Mouse (Mus musculus): ENCODE results near the gene Ccdc141. TPM values are rescaled to one million over a fixed set of nuclear protein-coding genes. Genes with fewer than 3 reads are reported as not detected.

Gene Ccdc141
- polyA plus RNA-seq, 1 experiment from 2014 or later, result 3.0 TPM

GRCm38 (mm10) chr2:77061871-77062270 is 108.6 kb downstream of the Ccdc141 start:
- Histone ChIP-seq H3K27ac (ENCODE audit: low read depth) (no peak overlapping the region), H3K36me3 (replicated peaks; ENCODE audit: insufficient read depth, low read length) (no peaks in the 10 kb centered on the region), H3K4me2 (ENCODE audit: low read depth, low read length) (no peak overlapping the region), H3K9ac (replicated peaks) (no peak overlapping the region), H3K4me1 (ENCODE audit: insufficient read depth) (no peaks in the 10 kb centered on the region), H3K4me3 (ENCODE audit: low read depth, low read length) (no peak overlapping the region), H3K27me3 (ENCODE audit: insufficient read depth, low read length) (no peaks in the 10 kb centered on the region), H3K9me3 (ENCODE audit: low read length) (no peaks in the 10 kb centered on the region)
- no peak for DNase-seq
- TF ChIP-seq EP300 (IDR thresholded peaks at IDR 0.05; ENCODE audit: low read depth) (no peak), CTCF (IDR thresholded peaks at IDR 0.05; ENCODE audit: low read depth) (peak; percentile 67)
- ATAC-seq, result no peak
- WGBS (ENCODE audit: insufficient replicate concordance), result 38% methylated on average over 3 of the region's 3 CpGs

- no peak for ATAC-seq
- Histone ChIP-seq H3K9me3 (ENCODE audit: low read length) (no peaks in the 10 kb centered on the region), H3K4me3 (ENCODE audit: low read depth, low read length) (no peak overlapping the region), H3K4me1 (ENCODE audit: insufficient read depth) (no peaks in the 10 kb centered on the region), H3K36me3 (replicated peaks; ENCODE audit: insufficient read depth, low read length) (no peaks in the 10 kb centered on the region), H3K4me2 (ENCODE audit: low read depth, low read length) (no peak overlapping the region), H3K9ac (replicated peaks) (no peak overlapping the region), H3K27me3 (ENCODE audit: insufficient read depth, low read length) (no peaks in the 10 kb centered on the region), H3K27ac (ENCODE audit: low read depth) (no peak overlapping the region)
- no peak for DNase-seq
- TF ChIP-seq EP300 (IDR thresholded peaks at IDR 0.05; ENCODE audit: low read depth), result no peak
- 59% methylated on average over 8 of the region's 8 CpGs for WGBS (ENCODE audit: insufficient replicate concordance)
Measured at GRCm38 (mm10) chr2:77059596-77059995, 110.8 kb downstream of the Ccdc141 start.

GRCm38 (mm10) chr2:77056367-77056766 is 114.1 kb downstream of the Ccdc141 start:
- H3K4me3 ChIP-seq (ENCODE audit: low read depth, low read length), result no peak overlapping the region
- TF ChIP-seq CTCF (IDR thresholded peaks at IDR 0.05; ENCODE audit: low read depth) (no peak), EP300 (IDR thresholded peaks at IDR 0.05; ENCODE audit: low read depth) (no peak)
- ATAC-seq (no peak), DNase-seq (no peak)
- H3K27me3 ChIP-seq (ENCODE audit: insufficient read depth, low read length), result no peaks in the 10 kb centered on the region
- H3K4me1 ChIP-seq (ENCODE audit: insufficient read depth), result no peaks in the 10 kb centered on the region
- no peak overlapping the region for H3K27ac ChIP-seq (ENCODE audit: low read depth)
- H3K9ac ChIP-seq (replicated peaks), result no peak overlapping the region
- H3K9me3 ChIP-seq (ENCODE audit: low read length), result no peaks in the 10 kb centered on the region
- no peak overlapping the region for H3K4me2 ChIP-seq (ENCODE audit: low read depth, low read length)
- WGBS (ENCODE audit: insufficient replicate concordance), result 66% methylated on average over 11 of the region's 11 CpGs
- no peaks in the 10 kb centered on the region for H3K36me3 ChIP-seq (replicated peaks; ENCODE audit: insufficient read depth, low read length)

- Histone ChIP-seq H3K27ac (ENCODE audit: low read depth) (no peak overlapping the region), H3K9me3 (ENCODE audit: low read length) (no peaks in the 10 kb centered on the region), H3K27me3 (ENCODE audit: insufficient read depth, low read length) (no peaks in the 10 kb centered on the region), H3K4me2 (ENCODE audit: low read depth, low read length) (no peak overlapping the region), H3K9ac (replicated peaks) (no peak overlapping the region), H3K4me3 (ENCODE audit: low read depth, low read length) (no peak overlapping the region), H3K36me3 (replicated peaks; ENCODE audit: insufficient read depth, low read length) (peaks cover 6% of the 10 kb centered on the region; the same call in 1 of the 2 replicates), H3K4me1 (ENCODE audit: insufficient read depth) (no peaks in the 10 kb centered on the region)
- 62% methylated on average over 3 of the region's 3 CpGs for WGBS (ENCODE audit: insufficient replicate concordance)
- ATAC-seq (no peak), DNase-seq (no peak)
- no peak for TF ChIP-seq EP300 (IDR thresholded peaks at IDR 0.05; ENCODE audit: low read depth)
- no peak for TF ChIP-seq CTCF (IDR thresholded peaks at IDR 0.05; ENCODE audit: low read depth)
Measured at GRCm38 (mm10) chr2:77042912-77043311, 127.5 kb downstream of the Ccdc141 start.

GRCm38 (mm10) chr2:77039683-77040082 is 130.8 kb downstream of the Ccdc141 start:
- WGBS (ENCODE audit: insufficient replicate concordance), result 80% methylated on average over 3 of the region's 3 CpGs
- H3K4me1 ChIP-seq (ENCODE audit: insufficient read depth), result no peaks in the 10 kb centered on the region
- H3K36me3 ChIP-seq (replicated peaks; ENCODE audit: insufficient read depth, low read length), result peaks cover 6% of the 10 kb centered on the region; the same call in 1 of the 2 replicates
- H3K27me3 ChIP-seq (ENCODE audit: insufficient read depth, low read length), result no peaks in the 10 kb centered on the region
- H3K9me3 ChIP-seq (ENCODE audit: low read length), result no peaks in the 10 kb centered on the region
- H3K9ac ChIP-seq (replicated peaks), result no peak overlapping the region
- H3K27ac ChIP-seq (ENCODE audit: low read depth), result no peak overlapping the region
- no peak overlapping the region for H3K4me3 ChIP-seq (ENCODE audit: low read depth, low read length)
- no peak for TF ChIP-seq EP300 (IDR thresholded peaks at IDR 0.05; ENCODE audit: low read depth)
- no peak for TF ChIP-seq CTCF (IDR thresholded peaks at IDR 0.05; ENCODE audit: low read depth)
- DNase-seq (no peak), ATAC-seq (no peak)
- H3K4me2 ChIP-seq (ENCODE audit: low read depth, low read length), result no peak overlapping the region

- Histone ChIP-seq H3K36me3 (replicated peaks; ENCODE audit: insufficient read depth, low read length) (peaks cover 6% of the 10 kb centered on the region; the same call in 1 of the 2 replicates), H3K27ac (ENCODE audit: low read depth) (no peak overlapping the region), H3K4me2 (ENCODE audit: low read depth, low read length) (no peak overlapping the region), H3K4me3 (ENCODE audit: low read depth, low read length) (no peak overlapping the region), H3K9ac (replicated peaks) (no peak overlapping the region), H3K4me1 (ENCODE audit: insufficient read depth) (no peaks in the 10 kb centered on the region), H3K9me3 (ENCODE audit: low read length) (no peaks in the 10 kb centered on the region), H3K27me3 (ENCODE audit: insufficient read depth, low read length) (no peaks in the 10 kb centered on the region)
- TF ChIP-seq EP300 (IDR thresholded peaks at IDR 0.05; ENCODE audit: low read depth) (no peak), CTCF (IDR thresholded peaks at IDR 0.05; ENCODE audit: low read depth) (no peak)
- ATAC-seq (no peak), DNase-seq (no peak)
- 83% methylated on average over 4 of the region's 4 CpGs for WGBS (ENCODE audit: insufficient replicate concordance)
Measured at GRCm38 (mm10) chr2:77039281-77039680, 131.2 kb downstream of the Ccdc141 start.

GRCm38 (mm10) chr2:77037211-77037610 is 133.2 kb downstream of the Ccdc141 start:
- Histone ChIP-seq H3K27me3 (ENCODE audit: insufficient read depth, low read length) (no peaks in the 10 kb centered on the region), H3K4me3 (ENCODE audit: low read depth, low read length) (no peak overlapping the region), H3K9ac (replicated peaks) (no peak overlapping the region), H3K27ac (ENCODE audit: low read depth) (no peak overlapping the region), H3K9me3 (ENCODE audit: low read length) (no peaks in the 10 kb centered on the region), H3K36me3 (replicated peaks; ENCODE audit: insufficient read depth, low read length) (peaks cover 6% of the 10 kb centered on the region; the same call in 1 of the 2 replicates), H3K4me2 (ENCODE audit: low read depth, low read length) (no peak overlapping the region), H3K4me1 (ENCODE audit: insufficient read depth) (no peaks in the 10 kb centered on the region)
- no peak for ATAC-seq
- 83% methylated on average over 10 of the region's 10 CpGs for WGBS (ENCODE audit: insufficient replicate concordance)
- no peak for DNase-seq
- TF ChIP-seq EP300 (IDR thresholded peaks at IDR 0.05; ENCODE audit: low read depth) (no peak), CTCF (IDR thresholded peaks at IDR 0.05; ENCODE audit: low read depth) (no peak)

All from liver, postnatal 0 days (tissue).